Mouse (Mus musculus) pancreas, adult 10 weeks (tissue): ENCODE data around the gene Sf3a2. TPM values are rescaled to one million over a fixed set of nuclear protein-coding genes. Genes with fewer than 3 reads are reported as not detected.

Experiments
- polyA plus RNA-seq: library from polyadenylated mRNA; stranded (reverse); fragments of 350-450 nt; fragmentation: Illumina TruSeq; extraction: RNeasy Lipid Tissue Mini Kit (QIAGEN cat#74804); gene quantifications from one replicate; pipeline ENCODE4 v1.2.3, GENCODE M21; 2015; ENCODE audit warnings: low read depth, low replicate concordance; ENCODE audit not compliant: insufficient read depth

Sf3a2 gene
- 9.5 TPM for polyA plus RNA-seq

DNA sequence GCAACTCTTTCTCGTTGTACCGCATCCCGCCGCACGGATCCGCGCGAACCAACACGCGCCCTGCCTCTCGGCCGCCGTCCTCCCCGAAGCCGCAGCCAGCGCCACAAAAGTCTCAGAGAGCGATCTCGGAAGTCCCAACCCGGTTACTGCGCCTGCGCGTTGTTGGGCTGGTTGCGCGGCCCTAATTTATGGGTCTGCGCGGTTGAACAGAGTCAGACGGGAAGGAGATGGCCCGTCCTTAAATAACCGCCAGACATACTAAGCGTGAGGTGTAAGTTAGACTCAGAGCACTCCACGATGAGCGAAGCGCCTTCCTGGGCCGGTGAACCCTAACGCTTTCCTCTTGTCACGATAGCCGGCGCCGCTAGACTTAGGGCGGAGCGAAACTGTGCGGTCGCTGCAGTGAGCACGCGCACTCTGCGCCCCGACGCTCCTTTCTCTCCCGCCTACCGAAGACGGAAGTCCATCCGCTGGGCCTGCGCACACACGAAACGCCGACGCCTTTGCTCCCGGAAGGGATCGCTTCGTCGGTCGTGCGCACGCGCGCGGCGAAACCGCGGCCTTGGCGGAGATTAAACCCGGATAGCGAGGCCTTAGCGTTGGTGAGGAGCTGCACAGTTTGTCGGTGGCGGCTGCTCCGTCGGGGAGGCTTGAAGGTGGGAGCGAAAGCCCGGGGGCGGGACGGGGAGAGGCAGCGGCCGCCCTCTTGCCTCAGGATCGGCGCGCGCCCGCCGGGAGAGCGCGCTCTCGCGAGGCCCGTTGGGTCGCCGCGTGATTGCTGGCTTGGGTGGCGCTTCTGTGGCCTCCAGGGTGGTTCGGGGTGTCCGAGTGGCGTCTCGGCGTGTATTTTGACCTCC lies at the start of gene Sf3a2, which contains the start of gene Plekhj1:
TSS of gene Sf3a2 (plus strand) at position 49 of the 857 bp plus-strand sequence.
TSS of gene Plekhj1 (minus strand) at position 477 of the 857 bp plus-strand sequence.

DNA sequence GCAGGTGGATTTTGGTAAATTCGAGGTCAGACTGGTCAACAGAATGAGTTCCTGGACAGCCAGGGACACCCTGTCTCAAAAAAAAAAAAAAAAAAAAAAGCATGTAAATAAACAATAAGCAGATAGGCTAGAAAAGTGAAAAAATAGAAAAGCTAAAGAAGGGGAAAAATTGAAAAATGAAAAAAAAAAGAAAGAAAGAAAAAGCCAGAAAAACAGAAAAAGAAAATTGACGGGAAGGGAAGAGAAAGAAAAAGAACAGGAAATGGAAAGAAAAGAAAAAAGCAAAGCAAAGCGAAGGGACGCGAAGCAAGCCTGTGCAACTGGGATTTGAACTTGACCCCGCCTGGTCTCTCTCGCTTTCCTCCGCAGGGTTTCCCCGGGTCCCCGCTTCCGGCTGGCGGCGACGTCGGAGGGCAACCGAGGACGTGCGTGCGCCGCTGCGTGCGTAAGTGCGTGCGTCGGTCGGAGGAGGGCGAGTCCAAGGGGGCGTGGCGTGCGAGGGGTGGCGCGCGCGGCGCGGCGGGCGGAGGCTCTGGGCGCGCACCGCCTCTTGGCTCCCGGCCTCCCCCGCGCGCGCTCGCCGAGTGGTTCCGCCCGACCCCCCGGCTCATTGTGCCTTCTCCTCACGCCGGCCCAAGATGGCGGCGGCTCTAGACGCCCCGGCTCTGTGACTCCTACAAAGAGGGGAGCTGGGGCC lies 43.3 kb upstream of the Sf3a2 start, which contains the start of gene Dot1l:
TSS of gene Dot1l (plus strand) at position 613 of the 697 bp plus-strand sequence.

DNA sequence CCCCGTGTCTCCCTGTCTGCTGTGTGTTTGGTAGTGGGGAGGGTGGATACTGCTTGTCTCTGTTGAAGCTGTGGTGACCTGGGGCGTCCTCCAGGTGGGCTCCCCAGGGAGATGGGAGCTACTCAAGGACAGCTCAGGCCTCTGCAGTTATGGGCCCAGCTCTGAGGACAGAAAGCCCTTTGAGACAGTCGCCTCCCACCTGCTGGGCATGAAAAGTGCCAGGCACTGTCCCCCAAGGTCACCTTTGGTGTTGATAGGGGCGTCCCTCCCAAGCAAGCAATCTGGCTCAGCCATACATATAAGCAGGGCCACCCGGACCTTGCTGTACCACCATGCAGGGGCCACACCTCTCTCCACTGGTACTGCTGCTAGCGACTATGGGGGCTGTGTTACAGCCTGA lies 6.9 kb downstream of the Sf3a2 start, which contains the start of gene Amh:
TSS of gene Amh (plus strand) at position 328 of the 400 bp plus-strand sequence.

DNA sequence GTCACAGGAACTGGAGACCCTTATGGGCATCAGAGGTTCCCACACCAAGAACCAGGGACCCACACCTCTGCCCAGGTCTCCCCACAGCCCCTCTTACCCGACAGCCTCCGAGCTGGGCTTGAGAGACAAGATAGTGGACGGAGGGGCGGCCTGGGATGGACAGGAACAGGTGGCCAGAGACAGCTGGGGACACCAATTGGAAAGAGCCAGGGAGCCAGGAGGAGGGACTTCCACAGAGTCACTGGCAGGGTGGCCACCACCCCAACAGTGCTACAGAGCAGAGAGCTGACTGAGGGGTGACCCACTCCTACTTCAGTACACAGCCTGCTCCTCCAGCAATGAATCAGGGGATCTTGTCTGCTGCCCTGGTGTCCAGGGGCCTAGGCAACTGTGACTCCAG lies 15.4 kb downstream of the Sf3a2 start, which contains the start of gene Jsrp1:
TSS of gene Jsrp1 (minus strand) at position 133 of the 400 bp plus-strand sequence.

DNA sequence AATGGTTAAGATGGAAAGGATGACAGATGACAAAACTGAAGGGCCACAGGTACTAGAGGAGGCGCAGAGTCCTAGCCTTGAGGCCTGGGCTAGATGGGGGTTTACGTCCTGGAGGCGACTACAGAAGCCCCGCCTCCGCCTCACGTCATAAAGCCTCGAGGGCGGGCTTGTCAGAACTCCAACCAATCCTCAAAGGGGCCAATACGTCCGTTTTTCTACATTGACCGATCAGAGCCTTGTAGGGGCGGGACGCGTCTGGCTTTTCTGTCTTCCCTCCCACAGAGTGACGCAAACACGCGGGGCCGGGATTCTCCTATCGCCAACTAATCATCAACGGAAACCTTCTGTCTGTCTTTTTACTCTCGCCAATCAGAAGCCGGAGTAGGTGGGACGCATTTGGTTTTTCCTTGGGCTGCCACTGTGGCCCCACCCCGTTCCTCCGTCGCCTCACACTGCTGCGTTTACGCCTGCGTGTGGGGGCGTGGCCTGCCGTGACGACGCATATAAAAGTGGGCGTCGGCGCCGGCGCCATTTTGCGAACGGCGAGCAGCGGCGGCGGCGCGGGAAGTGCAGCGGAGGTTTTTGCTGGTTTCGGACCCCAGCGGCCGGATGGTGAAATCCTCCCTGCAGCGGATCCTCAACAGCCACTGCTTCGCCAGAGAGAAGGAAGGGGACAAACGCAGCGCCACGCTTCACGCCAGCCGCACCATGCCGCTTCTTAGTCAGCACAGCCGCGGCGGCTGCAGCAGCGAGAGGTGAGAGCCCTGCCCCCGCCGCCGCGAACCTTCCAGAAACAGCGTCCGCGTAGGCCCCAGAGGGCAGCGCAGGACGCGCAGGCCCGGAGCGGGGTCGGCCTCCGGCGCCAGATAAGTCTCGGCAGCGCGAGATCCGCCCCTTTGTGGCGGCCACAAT lies 28.4 kb downstream of the Sf3a2 start, which contains the start of gene Oaz1:
TSS of gene Oaz1 (plus strand) at position 506 of the 912 bp plus-strand sequence.

DNA sequence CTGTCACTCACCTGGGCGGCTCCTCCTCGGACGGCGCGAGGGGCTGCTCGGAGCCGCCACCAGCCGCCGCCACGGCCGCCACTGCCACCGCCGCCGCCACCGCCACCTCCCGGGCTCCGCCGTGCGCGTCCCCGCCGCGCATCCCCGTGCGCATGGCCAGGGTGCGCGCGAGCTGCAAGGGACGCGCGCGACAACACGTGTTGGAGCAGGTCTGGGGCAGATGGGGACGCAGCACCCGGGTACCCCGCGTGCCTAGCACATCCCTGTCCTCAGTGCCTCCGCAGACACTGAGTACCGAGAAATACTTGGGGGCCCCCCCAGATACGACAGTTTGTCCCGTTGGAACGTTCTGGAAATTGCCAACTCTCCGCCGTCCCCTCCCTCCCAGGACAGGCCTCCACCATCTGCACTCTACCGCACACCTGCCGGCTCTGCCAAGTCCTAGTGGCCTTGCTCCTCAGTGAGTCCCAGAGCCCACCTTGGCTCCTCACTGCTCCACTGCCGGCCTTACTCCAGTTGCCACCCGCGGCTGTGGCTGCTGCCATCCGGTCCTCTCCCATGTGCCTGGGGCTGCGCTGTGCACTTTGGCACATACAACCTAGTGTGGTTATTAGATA lies 46.0 kb downstream of the Sf3a2 start, which contains the start of gene Lingo3:
TSS of gene Lingo3 (minus strand) at position 109 of the 617 bp plus-strand sequence.

Other genes starting within 250 kb of the Sf3a2 start
- gene Rexo1, start 236.6 kb upstream of the Sf3a2 start, polyA plus RNA-seq = 6.7 TPM
- 3.2 TPM for gene Klf16, start 220.9 kb upstream of the Sf3a2 start, polyA plus RNA-seq
- gene Abhd17a, start 207.9 kb upstream of the Sf3a2 start, polyA plus RNA-seq = 20.8 TPM
- gene Scamp4, start 195.3 kb upstream of the Sf3a2 start, polyA plus RNA-seq = 17.1 TPM
- not detected for gene Adat3, start 195.3 kb upstream of the Sf3a2 start, polyA plus RNA-seq
- gene Gm49322, start 192.2 kb upstream of the Sf3a2 start, polyA plus RNA-seq = 1.0 TPM
- gene Csnk1g2, start 175.4 kb upstream of the Sf3a2 start, polyA plus RNA-seq = 47.7 TPM
- gene Btbd2, start 141.1 kb upstream of the Sf3a2 start, polyA plus RNA-seq = 7.6 TPM
- 15.8 TPM for gene Mknk2, start 120.1 kb upstream of the Sf3a2 start, polyA plus RNA-seq
- 3.8 TPM for gene Mob3a, start 96.2 kb upstream of the Sf3a2 start, polyA plus RNA-seq
- gene Izumo4, start 96.0 kb upstream of the Sf3a2 start, polyA plus RNA-seq = 24.6 TPM
- gene Ap3d1, start 55.9 kb upstream of the Sf3a2 start, polyA plus RNA-seq = 48.4 TPM
- gene Dot1l, start 43.0 kb upstream of the Sf3a2 start, polyA plus RNA-seq = 7.8 TPM
- gene Plekhj1, start 428 bp downstream of the Sf3a2 start, polyA plus RNA-seq = 17.7 TPM
- gene Amh, start 7.0 kb downstream of the Sf3a2 start, polyA plus RNA-seq = not detected
- not detected for gene Jsrp1, start 15.3 kb downstream of the Sf3a2 start, polyA plus RNA-seq
- 185 TPM for gene Oaz1, start 28.5 kb downstream of the Sf3a2 start, polyA plus RNA-seq
- gene Lingo3, start 45.8 kb downstream of the Sf3a2 start, polyA plus RNA-seq = not detected
- gene Lsm7, start 57.0 kb downstream of the Sf3a2 start, polyA plus RNA-seq = 38.7 TPM
- 7.9 TPM for gene Sppl2b, start 57.1 kb downstream of the Sf3a2 start, polyA plus RNA-seq
- gene Tmprss9, start 73.7 kb downstream of the Sf3a2 start, polyA plus RNA-seq = not detected
- gene Timm13, start 102.8 kb downstream of the Sf3a2 start, polyA plus RNA-seq = 31.2 TPM
- gene Lmnb2, start 120.0 kb downstream of the Sf3a2 start, polyA plus RNA-seq = 2.3 TPM
- 4.3 TPM for gene Gadd45b, start 131.9 kb downstream of the Sf3a2 start, polyA plus RNA-seq
- gene Gng7, start 216.7 kb downstream of the Sf3a2 start, polyA plus RNA-seq = 1.4 TPM
- not detected for gene Diras1, start 227.5 kb downstream of the Sf3a2 start, polyA plus RNA-seq
- 5.1 TPM for gene Slc39a3, start 239.2 kb downstream of the Sf3a2 start, polyA plus RNA-seq